Mouse (Mus musculus) cerebellum, adult 2 months (tissue): Measurements from ENCODE around the gene Plekho1.
"Not testable (repeated sequence)": the region's sequence is repeated elsewhere in the genome, so short reads cannot be mapped to it uniquely, and the experiment has no call there.

Experiments
- CTCF ChIP-seq: fragments of 200-500 bp; IDR thresholded peaks from 2 replicates; pipeline ENCODE4 v1.5.1; 2011; ENCODE audit warnings: low read depth, mild to moderate bottlenecking, control low read depth, low read length, moderate library complexity, borderline replicate concordance; ENCODE audit not compliant: insufficient read depth
- POLR2A ChIP-seq: fragments of 200-500 bp; IDR thresholded peaks from 2 replicates; pipeline ENCODE4 v1.6.1; 2011; ENCODE audit warnings: low read length, control low read depth, borderline replicate concordance; ENCODE audit not compliant: insufficient read depth

DNA sequence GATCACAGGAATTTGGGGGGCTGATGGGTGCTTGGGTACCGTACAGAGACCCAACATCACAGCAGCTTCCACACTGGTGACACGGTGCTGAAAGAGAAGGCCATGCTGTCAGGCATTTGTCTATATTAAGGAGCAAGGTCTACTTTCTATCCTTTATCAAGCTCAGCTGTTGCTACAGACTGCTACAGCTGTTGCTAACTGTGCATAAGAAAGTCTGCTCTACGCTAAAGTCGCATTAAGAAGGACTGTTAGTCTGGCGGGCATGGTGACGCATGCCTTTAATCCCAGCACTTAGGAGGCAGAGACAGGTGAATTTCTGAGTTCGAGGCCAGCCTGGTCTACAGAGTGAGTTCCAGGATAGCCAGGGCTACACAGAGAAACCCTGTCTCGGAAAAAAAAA is 33.6 kb downstream of the Plekho1 start:
- TF ChIP-seq POLR2A, CTCF: not testable (repeated sequence)
